25 mouse cellular contexts compared by ENCODE assay signal in genomic region chr4:138878783-138879182, GRCm38 (mm10). TPM values are rescaled to one million over a fixed set of nuclear protein-coding genes. Genes with fewer than 3 reads are reported as not detected.
A peak's percentile ranks its signal among the peaks of the same experiment; 100 is the strongest.
DNase-seq lines count a peak whose midpoint lies in the region; ATAC-seq lines count a peak whose summit lies in the region.
"Had no signal": no experiment of that assay in that cellular context is flagged by ENCODE, and none has a peak within 500 bp of the region (broad histone marks: within the 10 kb centered on the region; RNA-seq: fewer than 3 reads in every experiment).

No protein-coding gene starts in this region.

- WGBS in heart, embryonic 12.5 days: 33% methylated on average over 8 of the region's 8 CpGs

- H3K4me1 ChIP-seq in heart, embryonic 12.5 days (replicated peaks): peaks cover 11% of the 10 kb centered on the region; the same call in 1 of the 2 replicates

- no peak for ATAC-seq in heart, embryonic 12.5 days (ENCODE audit: insufficient number of reproducible peaks, low FRiP score)
- ATAC-seq: forebrain, embryonic 14.5 days had no signal

- no peak overlapping the region for H3K27ac ChIP-seq in heart, embryonic 12.5 days (ENCODE audit: poor library complexity, severe bottlenecking)
- H3K27ac ChIP-seq: embryonic facial prominence, embryonic 15.5 days; hindbrain, embryonic 15.5 days had no signal

- H3K27me3 ChIP-seq in heart, embryonic 12.5 days (replicated peaks): peaks cover 44% of the 10 kb centered on the region
- H3K27me3 ChIP-seq: embryonic facial prominence, embryonic 15.5 days had no signal

- H3K9ac ChIP-seq in heart, embryonic 12.5 days: no peak overlapping the region
- H3K9ac ChIP-seq: embryonic facial prominence, embryonic 15.5 days; hindbrain, embryonic 15.5 days had no signal

- no peaks in the 10 kb centered on the region for H3K36me3 ChIP-seq in heart, embryonic 12.5 days
- H3K36me3 ChIP-seq: embryonic facial prominence, embryonic 15.5 days; hindbrain, embryonic 15.5 days had no signal

- intact Hi-C loops in heart, postnatal 25 days (cut with DNase I): no loop called here

- 0 out of 2 replicates have a peak, but pooled peaks cover 4% of the 10 kb centered on the region for H3K9me3 ChIP-seq in heart, embryonic 12.5 days (replicated peaks)
- H3K9me3 ChIP-seq: embryonic facial prominence, embryonic 15.5 days; hindbrain, embryonic 15.5 days had no signal

- no peak overlapping the region for H3K4me2 ChIP-seq in heart, embryonic 12.5 days
- H3K4me2 ChIP-seq: embryonic facial prominence, embryonic 15.5 days; hindbrain, embryonic 15.5 days; midbrain, embryonic 11.5 days had no signal

- no peak overlapping the region for H3K4me3 ChIP-seq in heart, embryonic 12.5 days
- H3K4me3 ChIP-seq: embryonic facial prominence, embryonic 15.5 days; hindbrain, embryonic 15.5 days had no signal

- DNase-seq in heart, adult 18-20 months: peak; percentile 62 to 70
- peak; percentile 47 for DNase-seq in heart, adult 8-10 months (ENCODE audit: low spot score)
- peak; percentile 47 for DNase-seq in heart, postnatal 25 days (ENCODE audit: low spot score)
- DNase-seq in lung, postnatal 36 days: peak; percentile 37
- DNase-seq in yolk sac, embryonic 10.5 days (ENCODE audit: low spot score): no peak
- DNase-seq in layer of hippocampus, adult 9-11 months: no peak
- DNase-seq: adrenal gland, postnatal 14 days; cerebellum, adult 2 months; kidney, adult 18-20 months; kidney, postnatal 25 days; liver; right cerebral cortex, adult 18-20 months; thymus, postnatal 4 days had no signal

RNA-seq across cellular contexts. Expression of gene Pla2g2e, which starts 1.0 kb away (rescaled TPM):
- total RNA-seq in heart, adult 18-20 months (2021): under 1 TPM in 1 of 2 experiments, not detected in 1; 0.69 TPM
- not detected in 2 replicates for polyA plus RNA-seq in heart, embryonic 12.5 days (2016; fragmentation: Nextera tagmentation; extraction: Ambion mirVana)
- total RNA-seq in heart, adult 8-10 months (2022): 1 to 10 TPM in 1 of 4 experiments, not detected in 3; 2.0 TPM
- total RNA-seq in heart, postnatal 25 days (2021): 1 to 10 TPM in 1 of 2 experiments, under 1 TPM in 1; 0.52 to 1.1 TPM
- total RNA-seq: gastrocnemius, postnatal 36 days; layer of hippocampus, postnatal 14 days; left cerebral cortex, postnatal 14 days had no signal
- polyA plus RNA-seq: cerebellum, adult 2 months; cortical plate, adult 2 months; forebrain, embryonic 14.5 days; hindbrain, embryonic 15.5 days; midbrain, embryonic 11.5 days; testis, adult 2 months had no signal

RNA-seq across cellular contexts. Expression of gene Gm13030, which starts 5.0 kb away (rescaled TPM):
- not detected for total RNA-seq in heart, adult 18-20 months (2021)
- not detected in 2 replicates for polyA plus RNA-seq in heart, embryonic 12.5 days (2016; fragmentation: Nextera tagmentation; extraction: Ambion mirVana)
- total RNA-seq in heart, adult 8-10 months (2022): not detected
- not detected for total RNA-seq in heart, postnatal 25 days (2021)
- total RNA-seq: adrenal gland, postnatal 14 days; ES-E14; gastrocnemius, postnatal 36 days; layer of hippocampus, postnatal 14 days; left cerebral cortex, postnatal 14 days had no signal
- polyA plus RNA-seq: C2C12; cerebellum, adult 2 months; cortical plate, adult 2 months; embryonic facial prominence, embryonic 15.5 days; forebrain, embryonic 14.5 days; hindbrain, embryonic 15.5 days; midbrain, embryonic 11.5 days; testis, adult 2 months had no signal

RNA-seq across cellular contexts. Expression of gene Pla2g5, which starts 15.5 kb away (rescaled TPM):
- total RNA-seq in heart, adult 18-20 months (2021): 10 to 100 TPM; 31.6 to 41.3 TPM
- 2.5 and 2.6 TPM in 2 replicates for polyA plus RNA-seq in heart, embryonic 12.5 days (2016; fragmentation: Nextera tagmentation; extraction: Ambion mirVana)
- total RNA-seq in heart, adult 8-10 months (2022): 10 to 100 TPM; 32.9 to 44.0 (median 38.3) TPM
- total RNA-seq in heart, postnatal 25 days (2021): 10 to 100 TPM; 27.8 to 31.5 TPM
- polyA plus RNA-seq: midbrain, embryonic 11.5 days had no signal

RNA-seq across cellular contexts. Expression of gene Otud3, which starts 35.0 kb away (rescaled TPM):
- total RNA-seq in heart, adult 18-20 months (2021): 10 to 100 TPM in 1 of 2 experiments, 1 to 10 TPM in 1; 9.6 to 11.5 TPM
- polyA plus RNA-seq in heart, embryonic 12.5 days (2016; fragmentation: Nextera tagmentation; extraction: Ambion mirVana): 3.6 and 3.8 TPM in 2 replicates
- total RNA-seq in heart, adult 8-10 months (2022): 10 to 100 TPM in 1 of 4 experiments, 1 to 10 TPM in 3; 9.6 to 14.6 (median 9.9) TPM
- total RNA-seq in heart, postnatal 25 days (2021): 10 to 100 TPM; 10.1 to 10.8 TPM

Comparison
In these comparisons a context has a peak if more than half of its experiments do, and no peak if none do; other contexts are left out.
1. DNase-seq: peak in heart, adult 18-20 months (2 of 2), heart, adult 8-10 months (single experiment), heart, postnatal 25 days (single experiment) and lung, postnatal 36 days (single experiment); none in yolk sac, embryonic 10.5 days (single experiment) and layer of hippocampus, adult 9-11 months (single experiment).